Mouse (Mus musculus): ENCODE measurements around the gene Gm15217. TPM values are rescaled to one million over a fixed set of nuclear protein-coding genes. Genes with fewer than 3 reads are reported as not detected.

Gm15217 gene
- polyA plus RNA-seq, 1 experiment = not detected

- no peaks in the 10 kb centered on the region for H3K79me2 ChIP-seq (ENCODE audit: control insufficient read depth, insufficient read depth)
- H3K4me2 ChIP-seq (ENCODE audit: low read depth) = no peak overlapping the region
- H3K36me3 ChIP-seq (ENCODE audit: control insufficient read depth, insufficient read depth) = no peaks in the 10 kb centered on the region
- no peak overlapping the region for H3K4me3 ChIP-seq
- TF ChIP-seq E2F4 (IDR thresholded peaks at IDR 0.05; ENCODE audit: insufficient read depth) (no peak), TCF3 (IDR thresholded peaks at IDR 0.05; ENCODE audit: insufficient read length, low read depth) (no peak), MYOG (IDR thresholded peaks at IDR 0.05; ENCODE audit: control insufficient read depth in 1 of 3, insufficient read depth in 1 of 3, insufficient read length in 2 of 3, low read depth in 2 of 3) (no peak), REST (IDR thresholded peaks at IDR 0.05; ENCODE audit: insufficient read depth, insufficient read length) (no peak), USF1 (IDR thresholded peaks at IDR 0.05; ENCODE audit: low read depth) (no peak), TCF12 (IDR thresholded peaks at IDR 0.05; ENCODE audit: insufficient read depth, poor library complexity, severe bottlenecking) (no peak), SRF (IDR thresholded peaks at IDR 0.05; ENCODE audit: control insufficient read depth, insufficient read length, low read depth) (no peak), MAX (IDR thresholded peaks at IDR 0.05; ENCODE audit: low read depth) (no peak), POLR2AphosphoS2 (IDR thresholded peaks at IDR 0.05; ENCODE audit: insufficient read length, low read depth) (no peak), POLR2A (IDR thresholded peaks at IDR 0.05; ENCODE audit: insufficient read length, low read depth) (no peak), MYOD1 (IDR thresholded peaks at IDR 0.05; ENCODE audit: control insufficient read depth in 1 of 3, insufficient read length in 2 of 3, low read depth in 2 of 3) (no peak), CEBPB (IDR thresholded peaks at IDR 0.05; ENCODE audit: insufficient read depth, poor library complexity, severe bottlenecking) (no peak)
- H3K27me3 ChIP-seq (ENCODE audit: control insufficient read depth, insufficient read depth, insufficient read length) = no peaks in the 10 kb centered on the region
- H3ac ChIP-seq (ENCODE audit: control insufficient read depth, insufficient read length) = no peak overlapping the region
Observed at GRCm38 (mm10) chr14:46399925-46400324, 20.7 kb downstream of the Gm15217 start.

DNA sequence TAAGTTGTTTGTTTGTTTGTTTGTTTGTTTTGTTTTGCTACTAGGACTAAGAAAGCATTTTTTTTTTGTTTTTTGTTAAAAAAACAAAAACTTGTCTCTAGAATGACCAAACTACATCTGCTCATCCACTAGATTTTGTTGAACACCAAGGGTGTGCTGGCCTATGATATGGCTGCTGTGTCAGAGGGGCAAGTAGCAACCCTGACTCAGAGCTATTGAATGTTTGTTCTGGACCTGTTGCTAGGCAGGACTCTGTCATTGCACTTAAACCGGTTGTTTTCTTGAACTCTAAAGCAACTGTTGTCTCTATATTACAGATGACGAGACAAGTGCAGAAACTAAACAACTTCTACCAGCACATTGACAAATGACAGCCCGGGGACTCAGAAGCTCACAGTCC lies 29.1 kb downstream of the Gm15217 start:
- Histone ChIP-seq H3K4me3 (no peak overlapping the region), H3K79me2 (ENCODE audit: control insufficient read depth, insufficient read depth) (no peaks in the 10 kb centered on the region), H3K4me2 (ENCODE audit: low read depth) (no peak overlapping the region), H3ac (ENCODE audit: control insufficient read depth, insufficient read length) (no peak overlapping the region), H3K36me3 (ENCODE audit: control insufficient read depth, insufficient read depth) (no peaks in the 10 kb centered on the region), H3K27me3 (ENCODE audit: control insufficient read depth, insufficient read depth, insufficient read length) (peaks cover 5% of the 10 kb centered on the region)
- TF ChIP-seq TCF12 (IDR thresholded peaks at IDR 0.05; ENCODE audit: insufficient read depth, poor library complexity, severe bottlenecking) = no peak
- TF ChIP-seq POLR2AphosphoS2 (IDR thresholded peaks at IDR 0.05; ENCODE audit: insufficient read length, low read depth) = no peak
- no peak for TF ChIP-seq MYOD1 (IDR thresholded peaks at IDR 0.05; ENCODE audit: control insufficient read depth in 1 of 3, insufficient read length in 2 of 3, low read depth in 2 of 3)
- TF ChIP-seq SRF (IDR thresholded peaks at IDR 0.05; ENCODE audit: control insufficient read depth, insufficient read length, low read depth) = no peak
- TF ChIP-seq TCF3 (IDR thresholded peaks at IDR 0.05; ENCODE audit: insufficient read length, low read depth) = no peak
- no peak for TF ChIP-seq POLR2A (IDR thresholded peaks at IDR 0.05; ENCODE audit: insufficient read length, low read depth)
- no peak for TF ChIP-seq REST (IDR thresholded peaks at IDR 0.05; ENCODE audit: insufficient read depth, insufficient read length)
- no peak for TF ChIP-seq MAX (IDR thresholded peaks at IDR 0.05; ENCODE audit: low read depth)
- no peak for TF ChIP-seq USF1 (IDR thresholded peaks at IDR 0.05; ENCODE audit: low read depth)
- no peak for TF ChIP-seq MYOG (IDR thresholded peaks at IDR 0.05; ENCODE audit: control insufficient read depth in 1 of 3, insufficient read depth in 1 of 3, insufficient read length in 2 of 3, low read depth in 2 of 3)
- no peak for TF ChIP-seq E2F4 (IDR thresholded peaks at IDR 0.05; ENCODE audit: insufficient read depth)
- TF ChIP-seq CEBPB (IDR thresholded peaks at IDR 0.05; ENCODE audit: insufficient read depth, poor library complexity, severe bottlenecking) = no peak

GRCm38 (mm10) chr14:46409016-46409415 lies 29.8 kb downstream of the Gm15217 start:
- H3K27me3 ChIP-seq (ENCODE audit: control insufficient read depth, insufficient read depth, insufficient read length) = peaks cover 5% of the 10 kb centered on the region
- no peak overlapping the region for H3K4me2 ChIP-seq (ENCODE audit: low read depth)
- no peak overlapping the region for H3ac ChIP-seq (ENCODE audit: control insufficient read depth, insufficient read length)
- no peak for TF ChIP-seq CEBPB (IDR thresholded peaks at IDR 0.05; ENCODE audit: insufficient read depth, poor library complexity, severe bottlenecking)
- TF ChIP-seq POLR2AphosphoS2 (IDR thresholded peaks at IDR 0.05; ENCODE audit: insufficient read length, low read depth) = no peak
- no peak for TF ChIP-seq SRF (IDR thresholded peaks at IDR 0.05; ENCODE audit: control insufficient read depth, insufficient read length, low read depth)
- no peak for TF ChIP-seq MYOG (IDR thresholded peaks at IDR 0.05; ENCODE audit: control insufficient read depth in 1 of 3, insufficient read depth in 1 of 3, insufficient read length in 2 of 3, low read depth in 2 of 3)
- TF ChIP-seq E2F4 (IDR thresholded peaks at IDR 0.05; ENCODE audit: insufficient read depth) = no peak
- TF ChIP-seq MYOD1 (IDR thresholded peaks at IDR 0.05; ENCODE audit: control insufficient read depth in 1 of 3, insufficient read length in 2 of 3, low read depth in 2 of 3) = no peak
- TF ChIP-seq TCF12 (IDR thresholded peaks at IDR 0.05; ENCODE audit: insufficient read depth, poor library complexity, severe bottlenecking) = no peak
- TF ChIP-seq MAX (IDR thresholded peaks at IDR 0.05; ENCODE audit: low read depth) = no peak
- no peak for TF ChIP-seq REST (IDR thresholded peaks at IDR 0.05; ENCODE audit: insufficient read depth, insufficient read length)
- TF ChIP-seq USF1 (IDR thresholded peaks at IDR 0.05; ENCODE audit: low read depth) = no peak
- no peak for TF ChIP-seq POLR2A (IDR thresholded peaks at IDR 0.05; ENCODE audit: insufficient read length, low read depth)
- no peak for TF ChIP-seq TCF3 (IDR thresholded peaks at IDR 0.05; ENCODE audit: insufficient read length, low read depth)
- H3K36me3 ChIP-seq (ENCODE audit: control insufficient read depth, insufficient read depth) = no peaks in the 10 kb centered on the region
- no peaks in the 10 kb centered on the region for H3K79me2 ChIP-seq (ENCODE audit: control insufficient read depth, insufficient read depth)
- H3K4me3 ChIP-seq = no peak overlapping the region

GRCm38 (mm10) chr14:46410557-46411120 lies 31.4 kb downstream of the Gm15217 start:
- Histone ChIP-seq H3K4me2 (ENCODE audit: low read depth) (no peak overlapping the region), H3K36me3 (ENCODE audit: control insufficient read depth, insufficient read depth) (no peaks in the 10 kb centered on the region), H3K79me2 (ENCODE audit: control insufficient read depth, insufficient read depth) (no peaks in the 10 kb centered on the region), H3ac (ENCODE audit: control insufficient read depth, insufficient read length) (no peak overlapping the region), H3K4me3 (no peak overlapping the region), H3K27me3 (ENCODE audit: control insufficient read depth, insufficient read depth, insufficient read length) (peaks cover 5% of the 10 kb centered on the region)
- TF ChIP-seq SRF (IDR thresholded peaks at IDR 0.05; ENCODE audit: control insufficient read depth, insufficient read length, low read depth) (no peak), MYOG (IDR thresholded peaks at IDR 0.05; ENCODE audit: control insufficient read depth in 1 of 3, insufficient read depth in 1 of 3, insufficient read length in 2 of 3, low read depth in 2 of 3) (no peak), TCF12 (IDR thresholded peaks at IDR 0.05; ENCODE audit: insufficient read depth, poor library complexity, severe bottlenecking) (no peak), E2F4 (IDR thresholded peaks at IDR 0.05; ENCODE audit: insufficient read depth) (no peak), POLR2AphosphoS2 (IDR thresholded peaks at IDR 0.05; ENCODE audit: insufficient read length, low read depth) (no peak), REST (IDR thresholded peaks at IDR 0.05; ENCODE audit: insufficient read depth, insufficient read length) (no peak), CEBPB (IDR thresholded peaks at IDR 0.05; ENCODE audit: insufficient read depth, poor library complexity, severe bottlenecking) (no peak), POLR2A (IDR thresholded peaks at IDR 0.05; ENCODE audit: insufficient read length, low read depth) (no peak), TCF3 (IDR thresholded peaks at IDR 0.05; ENCODE audit: insufficient read length, low read depth) (no peak), MYOD1 (IDR thresholded peaks at IDR 0.05; ENCODE audit: control insufficient read depth in 1 of 3, insufficient read length in 2 of 3, low read depth in 2 of 3) (no peak), MAX (IDR thresholded peaks at IDR 0.05; ENCODE audit: low read depth) (no peak), USF1 (IDR thresholded peaks at IDR 0.05; ENCODE audit: low read depth) (no peak)
